Mouse (Mus musculus) neural tube, embryonic 14.5 days (tissue): ENCODE measurements around the gene Il10rb. TPM values are rescaled to one million over a fixed set of nuclear protein-coding genes. Genes with fewer than 3 reads are reported as not detected.

Source experiments
- ATAC-seq: fragments of 200-750 bp; cut with Nextera tagmentation; 2 replicates; pipeline ENCODE4 v1.8.0; 2017; ENCODE audit warnings: low read depth, mild to moderate bottlenecking, moderate TSS enrichment, moderate library complexity
- H3K27ac ChIP-seq: fragments of 300-500 bp; sonication (generic); 2 replicates; pipeline ENCODE4 v1.5.1; 2014; ENCODE audit warnings: low read depth, mild to moderate bottlenecking, control low read depth, low read length, moderate library complexity, mixed read lengths
- H3K27me3 ChIP-seq: fragments of 300-500 bp; sonication (generic); 2 replicates; pipeline ENCODE4 v1.6.1; 2014; ENCODE audit warnings: low read length; ENCODE audit not compliant: control insufficient read depth, insufficient read depth
- H3K36me3 ChIP-seq: fragments of 300-500 bp; sonication (generic); 2 replicates; pipeline ENCODE4 v1.6.1; 2014; ENCODE audit warnings: low read length, mixed read lengths; ENCODE audit not compliant: control insufficient read depth, insufficient read depth
- H3K4me1 ChIP-seq: fragments of 300-500 bp; sonication (generic); 2 replicates; pipeline ENCODE4 v1.6.1; 2014; ENCODE audit warnings: low read length; ENCODE audit not compliant: control insufficient read depth, insufficient read depth
- H3K4me2 ChIP-seq: fragments of 300-500 bp; sonication (generic); 2 replicates; pipeline ENCODE4 v1.6.1; 2014; ENCODE audit warnings: mild to moderate bottlenecking, low read depth, low read length, control low read depth
- H3K4me3 ChIP-seq: fragments of 300-500 bp; sonication (generic); 2 replicates; pipeline ENCODE4 v1.5.1; 2014; ENCODE audit warnings: low read depth, low read length, control low read depth, mixed read lengths
- H3K9ac ChIP-seq: fragments of 300-500 bp; sonication (generic); replicated peaks from 2 replicates; pipeline ENCODE4 v1.6.1; 2014; ENCODE audit warnings: low read depth, mild to moderate bottlenecking, control low read depth, low read length, mixed read lengths
- H3K9me3 ChIP-seq: fragments of 300-500 bp; sonication (generic); 2 replicates; pipeline ENCODE4 v1.6.1; 2016; ENCODE audit warnings: low read length; ENCODE audit not compliant: control insufficient read depth
- WGBS: fragments of 180-500 bp; shearing (Covaris S2); extraction: QIAGEN DNeasy Blood & Tissue Kit; methylation state at CpG from one replicate; pipeline ENCODE4 v1.1.7; 2014; 5-methylcytosine and 5-hydroxymethylcytosine counted together
- polyA plus RNA-seq: library from polyadenylated mRNA; unstranded; fragments of >200 nt; fragmentation: Nextera tagmentation; extraction: Ambion mirVana; gene quantifications from 2 replicates; pipeline ENCODE4 v1.2.1, GENCODE M21; 2014

Gene Il10rb
- polyA plus RNA-seq, 1 experiment from 2014 or later: 7.1 TPM

GRCm38 (mm10) chr16:91448895-91449294 lies 42.9 kb downstream of the Il10rb start:
- WGBS: 82% methylated on average over 7 of the region's 7 CpGs
- H3K4me2 ChIP-seq: no peak overlapping the region
- no peak overlapping the region for H3K4me3 ChIP-seq
- H3K27me3 ChIP-seq: no peaks in the 10 kb centered on the region
- no peaks in the 10 kb centered on the region for H3K36me3 ChIP-seq
- no peak overlapping the region for H3K9ac ChIP-seq
- H3K27ac ChIP-seq: no peak overlapping the region
- no peaks in the 10 kb centered on the region for H3K9me3 ChIP-seq
- H3K4me1 ChIP-seq: no peaks in the 10 kb centered on the region
- no peak for ATAC-seq

GRCm38 (mm10) chr16:91450137-91451064 lies 44.4 kb downstream of the Il10rb start:
- no peak for ATAC-seq
- Histone ChIP-seq H3K9me3 (no peaks in the 10 kb centered on the region), H3K27ac (no peak overlapping the region), H3K4me3 (no peak overlapping the region), H3K4me1 (no peaks in the 10 kb centered on the region), H3K36me3 (no peaks in the 10 kb centered on the region), H3K27me3 (no peaks in the 10 kb centered on the region), H3K4me2 (no peak overlapping the region), H3K9ac (no peak overlapping the region)
- 88% methylated on average over 12 of the region's 12 CpGs for WGBS

GRCm38 (mm10) chr16:91451949-91452348 lies 46.0 kb downstream of the Il10rb start:
- no peak overlapping the region for H3K27ac ChIP-seq
- H3K4me2 ChIP-seq: no peak overlapping the region
- no peaks in the 10 kb centered on the region for H3K9me3 ChIP-seq
- no peak for ATAC-seq
- no peak overlapping the region for H3K4me3 ChIP-seq
- no peaks in the 10 kb centered on the region for H3K4me1 ChIP-seq
- H3K9ac ChIP-seq: no peak overlapping the region
- no peaks in the 10 kb centered on the region for H3K36me3 ChIP-seq
- H3K27me3 ChIP-seq: no peaks in the 10 kb centered on the region
- 91% methylated on average over 2 of the region's 2 CpGs for WGBS

GRCm38 (mm10) chr16:91452363-91452896 lies 46.5 kb downstream of the Il10rb start:
- no peak for ATAC-seq
- Histone ChIP-seq H3K4me1 (no peaks in the 10 kb centered on the region), H3K36me3 (no peaks in the 10 kb centered on the region), H3K4me3 (no peak overlapping the region), H3K9me3 (no peaks in the 10 kb centered on the region), H3K27ac (no peak overlapping the region), H3K9ac (no peak overlapping the region), H3K4me2 (no peak overlapping the region), H3K27me3 (no peaks in the 10 kb centered on the region)
- 75% methylated on average over 6 of the region's 6 CpGs for WGBS

- Histone ChIP-seq H3K27me3 (no peaks in the 10 kb centered on the region), H3K4me2 (no peak overlapping the region), H3K9me3 (no peaks in the 10 kb centered on the region), H3K36me3 (no peaks in the 10 kb centered on the region), H3K9ac (no peak overlapping the region), H3K4me1 (no peaks in the 10 kb centered on the region), H3K4me3 (no peak overlapping the region), H3K27ac (no peak overlapping the region)
- ATAC-seq: no peak
- WGBS: 78% methylated on average over 4 of the region's 4 CpGs
These were observed 49.9 kb downstream of the Il10rb start for GRCm38 (mm10) chr16:91455868-91456267.

GRCm38 (mm10) chr16:91458301-91458746 lies 52.4 kb downstream of the Il10rb start:
- Histone ChIP-seq H3K27ac (no peak overlapping the region), H3K4me2 (no peak overlapping the region), H3K4me1 (no peaks in the 10 kb centered on the region), H3K4me3 (no peak overlapping the region), H3K36me3 (no peaks in the 10 kb centered on the region), H3K9me3 (no peaks in the 10 kb centered on the region), H3K9ac (no peak overlapping the region), H3K27me3 (no peaks in the 10 kb centered on the region)
- no peak for ATAC-seq
- 77% methylated on average over 21 of the region's 21 CpGs for WGBS

GRCm38 (mm10) chr16:91458976-91459375 lies 53.0 kb downstream of the Il10rb start:
- H3K9me3 ChIP-seq: no peaks in the 10 kb centered on the region
- no peak overlapping the region for H3K27ac ChIP-seq
- no peak overlapping the region for H3K4me2 ChIP-seq
- no peak overlapping the region for H3K4me3 ChIP-seq
- H3K36me3 ChIP-seq: no peaks in the 10 kb centered on the region
- H3K9ac ChIP-seq: no peak overlapping the region
- ATAC-seq: no peak
- H3K4me1 ChIP-seq: no peaks in the 10 kb centered on the region
- no peaks in the 10 kb centered on the region for H3K27me3 ChIP-seq
- WGBS: 34% methylated on average over 5 of the region's 5 CpGs

- no peaks in the 10 kb centered on the region for H3K36me3 ChIP-seq
- H3K4me2 ChIP-seq: no peak overlapping the region
- no peaks in the 10 kb centered on the region for H3K9me3 ChIP-seq
- WGBS: 95% methylated on average over 3 of the region's 3 CpGs
- H3K9ac ChIP-seq: no peak overlapping the region
- no peak overlapping the region for H3K4me3 ChIP-seq
- H3K4me1 ChIP-seq: no peaks in the 10 kb centered on the region
- no peak for ATAC-seq
- no peak overlapping the region for H3K27ac ChIP-seq
- H3K27me3 ChIP-seq: no peaks in the 10 kb centered on the region
These were observed 53.4 kb downstream of the Il10rb start for GRCm38 (mm10) chr16:91459396-91459795.

- Histone ChIP-seq H3K27me3 (no peaks in the 10 kb centered on the region), H3K36me3 (no peaks in the 10 kb centered on the region), H3K9ac (no peak overlapping the region), H3K4me3 (no peak overlapping the region), H3K4me2 (no peak overlapping the region), H3K4me1 (no peaks in the 10 kb centered on the region), H3K9me3 (no peaks in the 10 kb centered on the region), H3K27ac (no peak overlapping the region)
- no peak for ATAC-seq
- WGBS: 76% methylated on average over 11 of the region's 11 CpGs
These were observed 53.9 kb downstream of the Il10rb start for GRCm38 (mm10) chr16:91459841-91460370.
